Mouse (Mus musculus) ES-E14 (cell line): Measurements from ENCODE around the gene Olfr1359. TPM values are rescaled to one million over a fixed set of nuclear protein-coding genes. Genes with fewer than 3 reads are reported as not detected.
"Not testable (repeated sequence)": the region's sequence is repeated elsewhere in the genome, so short reads cannot be mapped to it uniquely, and the experiment has no call there.

Experiments
- DNase-seq: peaks from one replicate; pipeline ENCODE4 v3.0.0-alpha.2; 2013; ENCODE audit warnings: low read depth, low spot score
- H3K27ac ChIP-seq: 2 replicates; pipeline ENCODE4 v1.5.1; 2012; ENCODE audit warnings: low read depth, mild to moderate bottlenecking, low read length, moderate library complexity, mixed read lengths; ENCODE audit not compliant: poor library complexity, insufficient read depth, severe bottlenecking
- H3K36me3 ChIP-seq: 2 replicates; pipeline ENCODE4 v1.6.1; 2012; ENCODE audit warnings: mild to moderate bottlenecking, low read length, moderate library complexity, mixed read lengths; ENCODE audit not compliant: control insufficient read depth, poor library complexity, insufficient read depth, severe bottlenecking
- H3K4me1 ChIP-seq, 2 experiments: fragments of 150-350 bp in 1 of 2; sonication (generic) in 1 of 2; 2 replicates each; pipeline ENCODE4 v1.6.1; 2012; ENCODE audit warnings: low read length in 2 of 2, mild to moderate bottlenecking in 1 of 2, mixed read lengths in 1 of 2; ENCODE audit not compliant: control insufficient read depth in 2 of 2, insufficient read depth in 2 of 2, poor library complexity in 1 of 2
- H3K4me3 ChIP-seq, 2 experiments: fragments of 150-350 bp in 1 of 2; sonication (generic) in 1 of 2; 2 replicates each; pipeline ENCODE4 v1.5.1; 2012; ENCODE audit warnings: low read length in 2 of 2, low read depth in 1 of 2, mild to moderate bottlenecking in 1 of 2, mixed read lengths in 1 of 2; ENCODE audit not compliant: insufficient read depth in 1 of 2, poor library complexity in 1 of 2, severe bottlenecking in 1 of 2
- H3K9ac ChIP-seq: 2 replicates; pipeline ENCODE4 v1.6.1; 2012; ENCODE audit warnings: low read depth, mild to moderate bottlenecking, low read length, mixed read lengths; ENCODE audit not compliant: poor library complexity, insufficient read depth, severe bottlenecking
- H3K9me3 ChIP-seq: fragments of 150-350 bp; sonication (generic); 2 replicates; pipeline ENCODE4 v1.6.1; 2012; ENCODE audit warnings: low read depth, mild to moderate bottlenecking, low read length; ENCODE audit not compliant: control insufficient read depth, insufficient read depth
- CHD2 ChIP-seq: IDR thresholded peaks from 2 replicates; pipeline ENCODE4 v1.6.1; 2014; ENCODE audit warnings: mild to moderate bottlenecking, low read depth, low read length, inconsistent platforms
- HCFC1 ChIP-seq: IDR thresholded peaks from 2 replicates; pipeline ENCODE4 v1.6.1; 2012; ENCODE audit warnings: low read length, inconsistent platforms, borderline replicate concordance; ENCODE audit not compliant: insufficient read depth
- MAFK ChIP-seq: IDR thresholded peaks from 2 replicates; pipeline ENCODE4 v1.6.1; 2014; ENCODE audit warnings: mild to moderate bottlenecking, low read depth, low read length, inconsistent platforms; ENCODE audit not compliant: insufficient read depth
- ZC3H11A ChIP-seq: IDR thresholded peaks from 2 replicates; pipeline ENCODE4 v1.6.1; 2012; ENCODE audit warnings: low read depth, mild to moderate bottlenecking, inconsistent platforms, low read length, borderline replicate concordance
- ZNF384 ChIP-seq: IDR thresholded peaks from 2 replicates; pipeline ENCODE4 v1.6.1; 2012; ENCODE audit warnings: low read depth, low read length, inconsistent platforms
- in situ Hi-C, 2 experiments: fragments of 600-800 bp; cut with MboI; formaldehyde crosslinking; loops; one replicate each; pipeline ENCODE4 v1.15.1; 2025; ENCODE audit warnings: low sequenced_read_pairs in 2 of 2, inconsistent platforms in 1 of 2; ENCODE audit not compliant: unreplicated experiment in 2 of 2
- total RNA-seq: library from RNA; depleted of rRNA; stranded (reverse); fragments of 300-350 nt; gene quantifications from 2 replicates; pipeline ENCODE4 v1.2.3, GENCODE M21; 2012

Olfr1359 gene
- total RNA-seq, 1 experiment, result not detected

DNA sequence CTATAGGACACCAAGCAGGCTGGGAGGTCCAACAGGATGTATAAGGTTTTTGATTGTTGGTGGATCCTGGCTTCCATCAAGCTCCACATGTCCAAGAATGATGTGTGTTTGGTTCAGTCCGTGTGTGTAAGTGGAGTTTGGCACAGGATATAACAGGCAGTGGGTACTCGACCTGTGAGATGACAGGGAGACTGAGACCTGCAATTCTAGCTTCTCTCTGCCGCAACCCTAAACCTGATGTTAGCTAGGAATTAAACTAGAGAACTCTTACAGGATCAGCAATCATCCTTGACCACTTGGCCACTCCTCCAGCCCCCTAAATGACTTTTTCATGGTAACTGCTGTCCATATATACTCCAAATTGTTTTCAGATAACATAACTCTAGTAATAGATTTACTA is 54.4 kb downstream of the Olfr1359 start:
- Histone ChIP-seq H3K9ac (peak overlapping the region; percentile 59; the same call in 1 of the 2 replicates), H3K27ac (no peak overlapping the region; the same call in 1 of the 2 replicates), H3K4me3 (no peak overlapping the region), H3K36me3 (no peaks in the 10 kb centered on the region), H3K9me3 (no peaks in the 10 kb centered on the region), H3K4me1 (0 out of 4 replicates have a peak, but pooled peaks cover 0 to 2% of the 10 kb centered on the region in 2 experiments)
- TF ChIP-seq HCFC1 (no peak), MAFK (no peak), CHD2 (no peak), ZNF384 (no peak), ZC3H11A (no peak)
- in situ Hi-C loops, result no loop called here
- DNase-seq, result no peak

DNA sequence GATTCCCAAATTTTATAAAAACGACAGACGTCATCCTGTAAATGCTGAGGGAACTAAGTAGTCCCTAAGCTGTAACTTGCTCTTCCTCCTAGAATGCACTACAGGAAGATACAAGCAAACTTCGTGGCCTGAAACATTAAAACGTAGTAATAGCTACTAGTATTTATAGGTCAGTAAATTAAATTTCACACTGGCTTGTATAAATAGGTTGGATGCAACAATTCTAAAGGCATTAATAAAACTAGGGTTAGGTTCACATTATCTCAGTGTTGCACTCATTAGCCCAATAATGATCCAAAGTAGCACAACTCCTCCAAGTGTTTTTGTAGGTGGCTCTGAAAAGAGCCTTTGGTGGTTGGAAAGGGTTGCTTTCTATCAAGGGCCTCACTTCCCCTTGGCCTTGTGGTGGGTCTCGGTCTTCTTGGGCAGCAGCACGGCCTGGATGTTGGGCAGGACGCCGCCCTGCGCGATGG is 55.2 kb downstream of the Olfr1359 start:
- H3K9ac ChIP-seq, result peak overlapping the region; percentile 80
- H3K36me3 ChIP-seq, result no peaks in the 10 kb centered on the region
- peak overlapping the region; percentile 56 to 68 for H3K4me3 ChIP-seq
- TF ChIP-seq HCFC1 (no peak), CHD2 (no peak), ZC3H11A (no peak), ZNF384 (no peak), MAFK (no peak)
- in situ Hi-C loops, result no loop called here
- no peaks in the 10 kb centered on the region for H3K9me3 ChIP-seq
- H3K27ac ChIP-seq, result peak overlapping the region; percentile 85
- DNase-seq, result no peak
- 0 out of 4 replicates have a peak, but pooled peaks cover 0 to under 1% of the 10 kb centered on the region in 2 experiments for H3K4me1 ChIP-seq

DNA sequence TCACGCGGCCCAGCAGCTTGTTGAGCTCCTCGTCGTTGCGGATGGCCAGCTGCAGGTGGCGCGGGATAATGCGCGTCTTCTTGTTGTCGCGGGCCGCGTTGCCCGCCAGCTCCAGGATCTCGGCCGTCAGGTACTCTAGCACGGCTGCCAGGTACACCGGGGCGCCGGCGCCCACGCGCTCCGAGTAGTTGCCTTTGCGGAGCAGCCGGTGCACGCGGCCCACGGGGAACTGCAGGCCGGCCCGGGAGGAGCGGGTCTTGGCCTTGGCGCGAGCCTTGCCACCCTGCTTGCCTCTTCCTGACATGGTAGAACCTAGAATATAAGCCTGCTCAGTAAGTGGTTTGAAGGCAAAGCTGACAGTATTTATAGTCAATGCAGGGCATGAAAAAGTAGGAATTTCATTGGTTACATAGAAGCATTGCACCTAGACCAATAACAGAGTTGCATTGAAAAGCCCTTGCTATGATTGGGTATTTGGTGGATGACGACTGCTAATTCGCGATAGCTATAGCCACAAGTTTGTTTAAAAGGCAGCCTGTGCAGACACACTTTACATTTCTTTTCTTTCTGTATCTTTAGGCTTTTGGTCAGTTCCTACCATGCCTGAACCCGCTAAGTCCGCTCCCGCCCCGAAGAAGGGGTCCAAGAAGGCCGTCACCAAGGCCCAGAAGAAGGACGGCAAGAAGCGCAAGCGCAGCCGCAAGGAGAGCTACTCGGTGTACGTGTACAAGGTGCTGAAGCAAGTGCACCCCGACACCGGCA is 55.8 kb downstream of the Olfr1359 start, which contains the start of the genes Hist1h2ak and Hist1h2bn:
Hist1h2ak (minus strand) TSS at position 304 of the 762 bp plus-strand sequence.
Hist1h2bn (plus strand) TSS at position 600 of the 762 bp plus-strand sequence.
- Histone ChIP-seq H3K9ac (peak within 1 kb of the TSS; percentile 80), H3K4me3 (peak within 1 kb of the TSS; percentile 60 to 68), H3K27ac (peak within 1 kb of the TSS; percentile 85)
- TF ChIP-seq CHD2, result peak; percentile 88; the same call in 1 of the 2 replicates
- H3K9me3 ChIP-seq, H3K4me1 ChIP-seq, H3K36me3 ChIP-seq, in situ Hi-C loops: not testable (repeated sequence)
- peak; percentile 79 for DNase-seq

DNA sequence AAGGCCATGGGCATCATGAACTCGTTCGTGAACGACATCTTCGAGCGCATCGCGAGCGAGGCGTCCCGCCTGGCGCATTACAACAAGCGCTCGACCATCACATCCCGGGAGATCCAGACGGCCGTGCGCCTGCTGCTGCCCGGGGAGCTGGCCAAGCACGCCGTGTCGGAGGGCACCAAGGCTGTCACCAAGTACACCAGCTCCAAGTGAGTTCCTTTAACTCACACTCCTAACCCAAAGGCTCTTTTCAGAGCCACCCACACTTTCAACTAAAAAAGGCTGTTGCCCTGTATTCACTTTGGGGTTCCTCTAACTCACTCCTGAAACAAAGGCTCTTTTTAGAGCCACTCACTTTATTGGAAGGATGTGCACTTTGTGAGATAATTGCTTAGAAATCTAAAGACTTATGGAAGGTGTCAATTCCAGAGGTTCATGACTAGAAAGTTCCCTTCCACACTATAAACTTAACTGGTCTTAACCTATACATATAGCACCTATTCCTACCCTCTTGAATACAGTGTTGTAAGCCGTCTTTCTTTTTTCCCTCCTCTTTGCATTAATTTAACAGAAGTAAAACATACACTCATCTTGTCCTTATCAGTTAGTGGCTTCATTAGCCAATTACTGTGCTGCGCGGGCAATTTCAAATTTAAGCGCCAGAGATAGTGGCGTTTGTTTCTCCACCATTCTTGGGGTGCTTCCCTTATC is 56.5 kb downstream of the Olfr1359 start:
- in situ Hi-C loops, result not testable (repeated sequence)

More for the DNA sequence above, 56.5 kb downstream of the Olfr1359 start:
- not testable (repeated sequence) for H3K36me3 ChIP-seq, H3K9me3 ChIP-seq, H3K4me1 ChIP-seq, DNase-seq
- peak overlapping the region; percentile 72; the same call in 1 of the 2 replicates for H3K9ac ChIP-seq
- peak overlapping the region; percentile 51 to 60 for H3K4me3 ChIP-seq
- peak overlapping the region; percentile 53; the same call in 1 of the 2 replicates for H3K27ac ChIP-seq
